Mouse (Mus musculus) forebrain, embryonic 13.5 days (tissue): ENCODE data around the gene Lgals3bp. TPM values are rescaled to one million over a fixed set of nuclear protein-coding genes. Genes with fewer than 3 reads are reported as not detected.
"Not testable (repeated sequence)": the region's sequence is repeated elsewhere in the genome, so short reads cannot be mapped to it uniquely, and the experiment has no call there.

Experiments used
- ATAC-seq: fragments of 200-750 bp; cut with Nextera tagmentation; 2 replicates; pipeline ENCODE4 v1.8.0; 2017
- H3K27ac ChIP-seq: fragments of 300-500 bp; sonication (generic); 2 replicates; pipeline ENCODE4 v1.5.1; 2015; ENCODE audit warnings: inconsistent platforms, mild to moderate bottlenecking, moderate library complexity
- H3K27me3 ChIP-seq: fragments of 300-500 bp; sonication (generic); 2 replicates; pipeline ENCODE4 v1.6.1; 2015; ENCODE audit warnings: mild to moderate bottlenecking, inconsistent platforms
- H3K36me3 ChIP-seq: fragments of 300-500 bp; sonication (generic); 2 replicates; pipeline ENCODE4 v1.6.1; 2015; ENCODE audit warnings: mild to moderate bottlenecking, inconsistent platforms; ENCODE audit not compliant: poor library complexity, severe bottlenecking
- H3K4me1 ChIP-seq: fragments of 300-500 bp; sonication (generic); 2 replicates; pipeline ENCODE4 v1.6.1; 2015; ENCODE audit warnings: inconsistent platforms
- H3K4me2 ChIP-seq: fragments of 300-500 bp; sonication (generic); 2 replicates; pipeline ENCODE4 v1.6.1; 2015; ENCODE audit warnings: inconsistent platforms, mild to moderate bottlenecking, moderate library complexity
- H3K4me3 ChIP-seq: fragments of 300-500 bp; sonication (generic); 2 replicates; pipeline ENCODE4 v1.5.1; 2015; ENCODE audit warnings: mild to moderate bottlenecking, inconsistent platforms
- H3K9ac ChIP-seq: fragments of 300-500 bp; sonication (generic); 2 replicates; pipeline ENCODE4 v1.6.1; 2015; ENCODE audit warnings: mild to moderate bottlenecking, inconsistent platforms
- H3K9me3 ChIP-seq: fragments of 300-500 bp; sonication (generic); replicated peaks from 2 replicates; pipeline ENCODE4 v1.6.1; 2016; ENCODE audit warnings: inconsistent platforms
- WGBS: fragments of 180-500 bp; shearing (Covaris S2); methylation state at CpG from one replicate; pipeline ENCODE4 v1.1.7; 2015; 5-methylcytosine and 5-hydroxymethylcytosine counted together
- polyA plus RNA-seq: library from polyadenylated mRNA; unstranded; fragments of >200 nt; fragmentation: Nextera tagmentation; extraction: Ambion mirVana; gene quantifications from 2 replicates; pipeline ENCODE4 v1.2.1, GENCODE M21; 2015

The Lgals3bp gene
- polyA plus RNA-seq, 1 experiment from 2014 or later: 1.3 TPM

- H3K27ac ChIP-seq: no peak overlapping the region
- 82% methylated on average over 5 of the region's 5 CpGs for WGBS
- ATAC-seq: no peak
These were observed 7.9 kb downstream of the Lgals3bp start for GRCm38 (mm10) chr11:118393991-118394390.

GRCm38 (mm10) chr11:118387816-118388215 is 14.1 kb downstream of the Lgals3bp start:
- H3K4me2 ChIP-seq, H3K4me1 ChIP-seq, H3K27me3 ChIP-seq, H3K27ac ChIP-seq, H3K9ac ChIP-seq, H3K9me3 ChIP-seq, H3K36me3 ChIP-seq, ATAC-seq, H3K4me3 ChIP-seq: not testable (repeated sequence)
- 92% methylated on average over 13 of the region's 13 CpGs for WGBS

More at GRCm38 (mm10) chr11:118393991-118394390, 7.9 kb downstream of the Lgals3bp start:
- Histone ChIP-seq H3K9me3 (no peaks in the 10 kb centered on the region), H3K9ac (no peak overlapping the region), H3K27me3 (no peaks in the 10 kb centered on the region), H3K4me3 (no peak overlapping the region), H3K4me2 (no peak overlapping the region), H3K36me3 (peaks cover 3% of the 10 kb centered on the region; the same call in 1 of the 2 replicates), H3K4me1 (peaks cover 8% of the 10 kb centered on the region)

DNA sequence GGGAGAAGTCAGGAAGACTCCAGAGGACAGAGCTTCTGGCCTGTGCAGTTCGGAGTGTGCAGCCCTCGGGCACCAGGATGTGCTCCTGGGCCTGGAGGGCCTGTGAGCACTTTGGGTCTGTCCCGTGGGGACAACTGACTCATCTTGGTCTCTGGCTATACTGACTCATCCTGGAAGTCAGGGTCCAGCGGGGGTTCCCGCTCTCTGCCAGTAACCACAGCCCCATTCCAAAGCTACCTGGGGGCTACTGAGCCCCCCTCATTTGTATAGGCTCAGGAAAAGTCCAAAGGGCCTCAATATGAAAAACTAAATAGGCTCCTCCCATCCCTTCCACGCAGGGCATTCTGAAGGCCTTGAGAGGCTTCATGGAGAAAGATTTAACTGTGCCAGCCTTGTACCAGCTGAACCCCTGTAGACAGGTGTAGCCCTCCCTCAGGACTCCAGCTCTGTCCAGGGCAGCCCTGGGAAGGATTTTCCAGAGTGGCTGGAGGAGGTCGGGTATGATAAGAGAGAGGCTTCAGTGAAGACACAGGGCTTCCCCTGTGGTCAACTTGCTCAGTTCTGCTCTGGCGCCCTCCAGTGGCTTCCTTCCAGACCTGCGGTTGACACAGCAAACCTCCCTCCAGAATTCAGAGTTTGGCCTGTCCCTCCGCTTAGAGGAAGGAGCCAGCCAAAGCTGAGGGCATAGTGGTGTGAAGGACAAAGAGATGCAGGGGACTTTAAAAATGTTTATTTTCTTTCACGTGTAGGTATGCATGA is 22.5 kb downstream of the Lgals3bp start:
- whole genome bisulfite sequencing: 46% methylated on average over 11 of the region's 11 CpGs
- Histone ChIP-seq H3K27ac (no peak overlapping the region), H3K4me2 (no peak overlapping the region), H3K4me3 (no peak overlapping the region), H3K36me3 (no peaks in the 10 kb centered on the region), H3K27me3 (no peaks in the 10 kb centered on the region), H3K9ac (no peak overlapping the region), H3K9me3 (no peaks in the 10 kb centered on the region), H3K4me1 (peaks cover 9% of the 10 kb centered on the region; the same call in 1 of the 2 replicates)
- no peak for ATAC-seq

DNA sequence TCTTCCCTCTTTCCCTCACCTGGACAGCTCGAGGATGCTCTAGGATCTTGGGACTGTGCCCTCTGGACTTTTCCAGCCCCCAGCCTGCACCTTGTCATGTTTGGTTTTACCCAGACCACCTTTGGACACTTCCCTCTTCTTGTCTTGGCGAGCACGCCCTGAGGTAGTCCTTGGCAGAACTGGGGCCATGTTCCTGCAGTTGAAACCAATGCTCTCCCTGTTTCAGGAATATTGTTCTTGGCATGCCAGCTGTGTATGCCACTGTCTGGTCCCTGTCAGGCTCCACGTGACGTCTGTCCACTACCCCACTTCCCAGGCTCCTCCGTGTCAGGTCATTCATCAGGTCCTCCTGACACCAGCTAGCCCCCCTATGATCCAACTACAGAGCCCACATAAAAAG is 23.2 kb downstream of the Lgals3bp start:
- Histone ChIP-seq H3K4me2 (no peak overlapping the region), H3K9ac (no peak overlapping the region), H3K4me3 (no peak overlapping the region), H3K9me3 (no peaks in the 10 kb centered on the region), H3K27me3 (no peaks in the 10 kb centered on the region), H3K27ac (no peak overlapping the region), H3K4me1 (peaks cover 9% of the 10 kb centered on the region; the same call in 1 of the 2 replicates), H3K36me3 (no peaks in the 10 kb centered on the region)
- 86% methylated on average over 6 of the region's 6 CpGs for WGBS
- no peak for ATAC-seq

DNA sequence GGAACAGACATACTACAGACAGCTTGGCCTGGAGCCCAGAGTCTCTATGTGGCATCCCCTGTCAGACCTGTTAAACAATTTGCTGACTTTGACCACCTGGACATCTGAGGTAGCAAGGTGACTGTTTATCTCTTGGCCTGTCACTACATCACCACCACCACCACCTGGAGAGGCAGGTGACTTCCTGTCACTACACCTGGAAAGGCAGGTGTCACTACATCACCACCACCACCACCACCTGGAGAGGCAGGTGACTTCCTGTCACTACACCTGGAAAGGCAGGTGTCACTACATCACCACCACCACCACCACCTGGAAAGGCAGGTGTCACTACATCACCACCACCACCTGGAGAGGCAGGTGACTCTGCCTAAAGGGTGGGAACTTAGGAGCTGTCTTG is 25.6 kb downstream of the Lgals3bp start:
- not testable (repeated sequence) for H3K27ac ChIP-seq, H3K4me3 ChIP-seq, H3K4me2 ChIP-seq, H3K27me3 ChIP-seq, H3K9ac ChIP-seq, H3K9me3 ChIP-seq, H3K4me1 ChIP-seq, ATAC-seq, H3K36me3 ChIP-seq

GRCm38 (mm10) chr11:118375881-118376280 is 26.0 kb downstream of the Lgals3bp start:
- 88% methylated on average over 5 of the region's 5 CpGs for WGBS
- no peak for ATAC-seq
- no peak overlapping the region for H3K4me3 ChIP-seq
- H3K27ac ChIP-seq: no peak overlapping the region
- no peaks in the 10 kb centered on the region for H3K27me3 ChIP-seq
- H3K9me3 ChIP-seq: no peaks in the 10 kb centered on the region
- no peaks in the 10 kb centered on the region for H3K36me3 ChIP-seq
- H3K9ac ChIP-seq: no peak overlapping the region
- H3K4me1 ChIP-seq: peaks cover 9% of the 10 kb centered on the region; the same call in 1 of the 2 replicates
- no peak overlapping the region for H3K4me2 ChIP-seq

GRCm38 (mm10) chr11:118375461-118375860 is 26.4 kb downstream of the Lgals3bp start:
- peaks cover 9% of the 10 kb centered on the region; the same call in 1 of the 2 replicates for H3K4me1 ChIP-seq
- no peaks in the 10 kb centered on the region for H3K36me3 ChIP-seq
- no peak overlapping the region for H3K9ac ChIP-seq
- no peak for ATAC-seq
- H3K27ac ChIP-seq: no peak overlapping the region
- 92% methylated on average over 8 of the region's 8 CpGs for WGBS
- H3K4me3 ChIP-seq: no peak overlapping the region
- H3K4me2 ChIP-seq: no peak overlapping the region
- H3K9me3 ChIP-seq: no peaks in the 10 kb centered on the region
- no peaks in the 10 kb centered on the region for H3K27me3 ChIP-seq

DNA sequence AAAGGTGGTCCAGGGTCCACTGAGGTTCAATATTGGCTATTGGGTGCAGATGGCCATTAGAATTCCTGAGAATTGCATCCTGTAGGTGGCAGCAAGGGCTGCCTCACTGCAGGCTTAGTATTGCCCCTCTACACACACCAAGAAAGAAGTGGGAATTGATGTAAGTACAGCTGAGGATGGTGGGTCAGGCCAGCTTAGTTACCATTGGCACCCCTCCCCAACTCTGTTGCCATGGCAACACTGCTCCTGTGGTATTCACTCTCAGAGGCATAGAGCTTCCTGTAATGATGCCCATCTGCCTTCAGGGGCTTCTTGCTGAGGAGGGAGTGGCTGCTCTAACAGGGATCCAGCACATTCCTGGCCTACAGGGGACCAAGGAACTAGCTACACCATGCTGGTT is 26.9 kb downstream of the Lgals3bp start:
- ATAC-seq: no peak
- Histone ChIP-seq H3K27me3 (no peaks in the 10 kb centered on the region), H3K9ac (no peak overlapping the region), H3K4me3 (no peak overlapping the region), H3K4me2 (no peak overlapping the region), H3K27ac (no peak overlapping the region), H3K9me3 (no peaks in the 10 kb centered on the region), H3K36me3 (no peaks in the 10 kb centered on the region), H3K4me1 (peaks cover 9% of the 10 kb centered on the region; the same call in 1 of the 2 replicates)

DNA sequence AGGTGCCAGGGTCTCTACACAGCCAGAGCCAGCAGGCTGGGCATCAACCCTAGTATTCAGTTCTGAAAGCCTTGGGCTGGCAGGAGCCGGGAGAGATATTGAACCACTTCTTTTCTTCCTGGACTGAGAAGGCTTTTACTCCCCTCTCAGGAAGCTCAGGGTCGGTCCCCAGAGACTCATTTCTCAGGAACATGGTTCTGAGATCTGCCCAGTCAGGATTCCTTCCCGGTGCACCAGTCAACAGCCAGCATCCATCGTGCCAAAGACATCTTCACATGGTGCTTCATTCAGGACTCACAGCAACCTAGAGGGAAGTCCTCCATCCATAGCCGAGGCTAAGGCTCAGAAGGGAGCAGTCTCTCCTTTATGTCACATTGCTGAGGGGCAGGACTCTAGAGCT is 27.4 kb downstream of the Lgals3bp start:
- no peaks in the 10 kb centered on the region for H3K27me3 ChIP-seq
- no peaks in the 10 kb centered on the region for H3K36me3 ChIP-seq
- WGBS: 72% methylated on average over 5 of the region's 5 CpGs
- no peak overlapping the region for H3K4me3 ChIP-seq
- H3K4me1 ChIP-seq: peaks cover 9% of the 10 kb centered on the region; the same call in 1 of the 2 replicates
- H3K9ac ChIP-seq: no peak overlapping the region
- no peaks in the 10 kb centered on the region for H3K9me3 ChIP-seq
- H3K4me2 ChIP-seq: no peak overlapping the region
- H3K27ac ChIP-seq: no peak overlapping the region
- no peak for ATAC-seq

- WGBS: 45% methylated on average over 7 of the region's 7 CpGs
- no peak for ATAC-seq
These were observed 29.3 kb downstream of the Lgals3bp start for GRCm38 (mm10) chr11:118372641-118373040.

DNA sequence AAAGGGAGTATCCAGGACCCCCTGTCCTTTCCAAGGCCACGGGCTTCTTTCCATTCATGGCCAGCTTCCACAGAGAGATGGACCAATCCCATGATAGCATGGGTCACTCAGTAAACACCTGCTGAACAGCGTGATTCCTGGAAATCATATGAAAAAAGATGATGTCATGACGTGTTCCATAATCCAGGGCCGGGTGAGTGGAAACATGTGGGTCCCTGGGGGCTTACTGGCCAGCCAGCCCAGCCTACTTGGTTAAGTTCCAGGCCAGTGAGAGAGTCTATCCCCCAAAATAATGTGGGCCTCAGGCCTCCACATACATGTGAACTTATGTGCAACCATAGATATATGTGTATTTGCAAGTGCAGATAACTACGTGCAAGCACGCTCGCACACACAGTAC is 30.0 kb downstream of the Lgals3bp start:
- no peaks in the 10 kb centered on the region for H3K9me3 ChIP-seq
- no peaks in the 10 kb centered on the region for H3K36me3 ChIP-seq
- no peak overlapping the region for H3K4me2 ChIP-seq
- peaks cover 9% of the 10 kb centered on the region; the same call in 1 of the 2 replicates for H3K4me1 ChIP-seq
- H3K4me3 ChIP-seq: no peak overlapping the region
- ATAC-seq: no peak
- WGBS: 90% methylated on average over 7 of the region's 7 CpGs
- no peaks in the 10 kb centered on the region for H3K27me3 ChIP-seq
- no peak overlapping the region for H3K9ac ChIP-seq
- no peak overlapping the region for H3K27ac ChIP-seq

More at GRCm38 (mm10) chr11:118372641-118373040, 29.3 kb downstream of the Lgals3bp start:
- no peak overlapping the region for H3K4me2 ChIP-seq
- H3K4me3 ChIP-seq: no peak overlapping the region
- peaks cover 9% of the 10 kb centered on the region; the same call in 1 of the 2 replicates for H3K4me1 ChIP-seq
- H3K27me3 ChIP-seq: no peaks in the 10 kb centered on the region
- no peak overlapping the region for H3K9ac ChIP-seq
- H3K27ac ChIP-seq: no peak overlapping the region
- H3K9me3 ChIP-seq: no peaks in the 10 kb centered on the region
- no peaks in the 10 kb centered on the region for H3K36me3 ChIP-seq

DNA sequence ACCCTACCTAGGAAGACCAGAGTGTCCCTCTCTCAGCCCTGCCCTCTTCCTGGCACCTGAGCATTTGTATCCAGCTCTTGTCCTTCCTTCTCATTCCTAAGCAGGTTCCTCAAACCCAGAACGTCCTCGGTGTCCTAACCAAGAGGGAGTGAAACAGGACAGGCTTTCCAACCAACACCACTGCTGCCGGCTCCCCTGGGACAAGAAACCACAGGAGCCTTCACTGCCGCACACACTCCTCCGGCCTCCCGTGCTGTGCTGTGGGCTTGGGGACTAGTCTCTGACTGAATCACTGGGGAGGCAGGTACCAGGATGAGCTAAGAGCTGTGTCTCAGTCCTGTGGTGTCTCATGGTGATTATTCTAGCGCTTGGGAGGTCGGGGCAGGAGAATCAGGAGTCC is 32.2 kb downstream of the Lgals3bp start:
- Histone ChIP-seq H3K4me2 (no peak overlapping the region), H3K9me3 (no peaks in the 10 kb centered on the region), H3K36me3 (no peaks in the 10 kb centered on the region), H3K4me1 (0 out of 2 replicates have a peak, but pooled peaks cover under 1% of the 10 kb centered on the region), H3K4me3 (no peak overlapping the region), H3K27ac (no peak overlapping the region), H3K27me3 (no peaks in the 10 kb centered on the region), H3K9ac (no peak overlapping the region)
- WGBS: 78% methylated on average over 8 of the region's 8 CpGs
- no peak for ATAC-seq

DNA sequence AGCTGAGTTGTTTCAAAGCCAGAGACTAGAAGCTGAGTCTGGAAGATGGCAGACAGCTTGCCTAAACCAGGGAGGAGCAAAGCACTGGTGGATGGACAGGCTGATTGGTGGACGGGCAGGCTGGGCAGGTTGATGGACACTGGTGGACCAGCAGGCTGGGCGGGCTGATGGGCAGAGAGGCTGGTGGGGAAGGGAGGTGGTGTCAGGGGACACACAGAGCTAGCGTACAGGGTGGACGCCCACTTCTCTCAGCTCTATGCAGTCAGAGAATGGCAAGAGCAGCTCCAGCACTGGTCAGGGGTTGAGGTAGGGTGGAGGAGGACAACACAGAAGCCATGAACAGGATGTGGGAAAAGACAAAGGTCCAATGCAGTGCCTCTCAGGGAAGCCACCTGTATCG is 32.6 kb downstream of the Lgals3bp start:
- Histone ChIP-seq H3K4me1 (no peaks in the 10 kb centered on the region), H3K36me3 (no peaks in the 10 kb centered on the region), H3K4me2 (no peak overlapping the region), H3K9ac (no peak overlapping the region), H3K27ac (no peak overlapping the region), H3K27me3 (no peaks in the 10 kb centered on the region), H3K4me3 (no peak overlapping the region), H3K9me3 (no peaks in the 10 kb centered on the region)
- no peak for ATAC-seq
- 86% methylated on average over 5 of the region's 5 CpGs for WGBS
